Comparison of ENCODE assay signal across 9 mouse cellular contexts in genomic region chr3:134281527-134282370, GRCm38 (mm10). TPM values are rescaled to one million over a fixed set of nuclear protein-coding genes. Genes with fewer than 3 reads are reported as not detected.
A peak's percentile ranks its signal among the peaks of the same experiment; 100 is the strongest.
DNase-seq lines count a peak whose midpoint lies in the region; ATAC-seq and TF ChIP-seq lines count a peak whose summit lies in the region.
"Had no signal": no experiment of that assay in that cellular context is flagged by ENCODE, and none has a peak within 500 bp of the region (broad histone marks: within the 10 kb centered on the region; RNA-seq: fewer than 3 reads in every experiment).

No protein-coding gene starts in this region.

- no peaks in the 10 kb centered on the region for H3K36me3 ChIP-seq in heart, embryonic 11.5 days (ENCODE audit: control insufficient read depth, insufficient read depth, low read length)
- no peaks in the 10 kb centered on the region for H3K36me3 ChIP-seq in stomach, embryonic 14.5 days (ENCODE audit: control insufficient read depth, insufficient read depth, low read length)
- no peaks in the 10 kb centered on the region for H3K36me3 ChIP-seq in stomach, postnatal 0 days (ENCODE audit: control insufficient read depth, insufficient read depth, low read length)
- no peaks in the 10 kb centered on the region for H3K36me3 ChIP-seq in midbrain, embryonic 10.5 days
- no peaks in the 10 kb centered on the region for H3K36me3 ChIP-seq in liver, embryonic 11.5 days (ENCODE audit: control insufficient read depth, insufficient read depth, low read length)

- H3K27ac ChIP-seq in heart, embryonic 11.5 days (ENCODE audit: low read depth, low read length): no peak overlapping the region
- no peak overlapping the region for H3K27ac ChIP-seq in stomach, embryonic 14.5 days (ENCODE audit: low read length)
- H3K27ac ChIP-seq in stomach, postnatal 0 days (replicated peaks): no peak overlapping the region
- peak overlapping the region; percentile 81 for H3K27ac ChIP-seq in midbrain, embryonic 10.5 days (replicated peaks)
- H3K27ac ChIP-seq in liver, embryonic 11.5 days (ENCODE audit: low read depth, low read length): no peak overlapping the region
- H3K27ac ChIP-seq in gastrocnemius, adult 2 months: no peak overlapping the region

- H3K27me3 ChIP-seq in heart, embryonic 11.5 days (ENCODE audit: control insufficient read depth, insufficient read depth, low read length): no peaks in the 10 kb centered on the region
- H3K27me3 ChIP-seq in stomach, embryonic 14.5 days (ENCODE audit: control insufficient read depth, insufficient read depth, low read length): no peaks in the 10 kb centered on the region
- H3K27me3 ChIP-seq in stomach, postnatal 0 days (ENCODE audit: control insufficient read depth, insufficient read depth, low read length): no peaks in the 10 kb centered on the region
- no peaks in the 10 kb centered on the region for H3K27me3 ChIP-seq in midbrain, embryonic 10.5 days (ENCODE audit: low read depth, poor library complexity, severe bottlenecking)
- H3K27me3 ChIP-seq in liver, embryonic 11.5 days (replicated peaks; ENCODE audit: control insufficient read depth, insufficient read depth, low read length): no peaks in the 10 kb centered on the region

- intact Hi-C loops in heart, postnatal 10 days (cut with DNase I): no loop called here
- intact Hi-C loops in gastrocnemius, adult 2 months (cut with DNase I): no loop called here

- H3K4me1 ChIP-seq in heart, embryonic 11.5 days (ENCODE audit: control insufficient read depth, insufficient read depth, low read length): peaks cover 4% of the 10 kb centered on the region; the same call in 1 of the 2 replicates
- 0 out of 2 replicates have a peak, but pooled peaks cover 4% of the 10 kb centered on the region for H3K4me1 ChIP-seq in stomach, embryonic 14.5 days (ENCODE audit: control insufficient read depth, insufficient read depth, low read length)
- no peaks in the 10 kb centered on the region for H3K4me1 ChIP-seq in stomach, postnatal 0 days (replicated peaks; ENCODE audit: control insufficient read depth, insufficient read depth)
- peaks cover 25% of the 10 kb centered on the region for H3K4me1 ChIP-seq in midbrain, embryonic 10.5 days
- H3K4me1 ChIP-seq in liver, embryonic 11.5 days (replicated peaks; ENCODE audit: control insufficient read depth, insufficient read depth, low read length): no peaks in the 10 kb centered on the region

- 0 out of 2 replicates have a peak overlapping the region, but pooled peaks have one; percentile 0 for H3K9ac ChIP-seq in heart, embryonic 11.5 days (ENCODE audit: low read depth, low read length)
- H3K9ac ChIP-seq in stomach, embryonic 14.5 days (replicated peaks; ENCODE audit: low read depth, low read length): no peak overlapping the region
- H3K9ac ChIP-seq in stomach, postnatal 0 days (ENCODE audit: low read length): no peak overlapping the region
- no peak overlapping the region for H3K9ac ChIP-seq in liver, embryonic 11.5 days (ENCODE audit: low read depth, low read length)

- no peak for TF ChIP-seq EP300 in stomach, postnatal 0 days (optimal IDR thresholded peaks at IDR 0.05)

- DNase-seq in heart, postnatal 10 days: no peak
- no peak for DNase-seq in stomach, postnatal 0 days (ENCODE audit: low spot score)
- peak; percentile 24 for DNase-seq in midbrain, embryonic 10.5 days (ENCODE audit: low spot score)
- no peak for DNase-seq in liver, embryonic 11.5 days (ENCODE audit: low spot score)
- DNase-seq in gastrocnemius, postnatal 25 days: no peak
- no peak for DNase-seq in gastrocnemius, adult 2 months
- DNase-seq: thymus, adult 18-20 months had no signal

- peak overlapping the region; percentile 54 for H3K4me2 ChIP-seq in heart, embryonic 11.5 days
- H3K4me2 ChIP-seq in stomach, embryonic 14.5 days (replicated peaks; ENCODE audit: low read depth, low read length): peak overlapping the region; percentile 24
- H3K4me2 ChIP-seq in stomach, postnatal 0 days (replicated peaks; ENCODE audit: low read depth): no peak overlapping the region
- no peak overlapping the region for H3K4me2 ChIP-seq in liver, embryonic 11.5 days

- TF ChIP-seq CTCF in stomach, postnatal 0 days (IDR thresholded peaks at IDR 0.05; ENCODE audit: low read depth): no peak
- no peak for TF ChIP-seq CTCF in gastrocnemius, adult 2 months (IDR thresholded peaks at IDR 0.05)

- H3K9me3 ChIP-seq in heart, embryonic 11.5 days (replicated peaks; ENCODE audit: control insufficient read depth, low read length): no peaks in the 10 kb centered on the region
- H3K9me3 ChIP-seq in stomach, embryonic 14.5 days (ENCODE audit: control insufficient read depth, low read depth, low read length): no peaks in the 10 kb centered on the region
- no peaks in the 10 kb centered on the region for H3K9me3 ChIP-seq in stomach, postnatal 0 days (ENCODE audit: control insufficient read depth, low read length)
- no peaks in the 10 kb centered on the region for H3K9me3 ChIP-seq in midbrain, embryonic 10.5 days (replicated peaks)
- H3K9me3 ChIP-seq in liver, embryonic 11.5 days (ENCODE audit: control insufficient read depth, low read length): no peaks in the 10 kb centered on the region

- ATAC-seq in heart, embryonic 11.5 days (replicated peaks; ENCODE audit: insufficient number of reproducible peaks, low FRiP score, low TSS enrichment): no peak
- ATAC-seq in stomach, embryonic 14.5 days (ENCODE audit: insufficient number of reproducible peaks, insufficient read depth, low FRiP score, low read depth): no peak
- ATAC-seq in stomach, postnatal 0 days (ENCODE audit: low FRiP score, low TSS enrichment): no peak
- ATAC-seq in liver, embryonic 11.5 days (replicated peaks; ENCODE audit: low FRiP score): no peak

- 20% methylated on average over 14 of the region's 14 CpGs for WGBS in heart, embryonic 11.5 days (ENCODE audit: insufficient replicate concordance)
- WGBS in stomach, embryonic 14.5 days: 25% methylated on average over 14 of the region's 14 CpGs
- WGBS in stomach, postnatal 0 days: 30% methylated on average over 14 of the region's 14 CpGs
- 28% methylated on average over 14 of the region's 14 CpGs for WGBS in midbrain, embryonic 10.5 days
- WGBS in liver, embryonic 11.5 days: 29% methylated on average over 14 of the region's 14 CpGs

- H3K4me3 ChIP-seq in heart, embryonic 11.5 days (ENCODE audit: low read depth, low read length): peak overlapping the region; percentile 3
- H3K4me3 ChIP-seq in stomach, embryonic 14.5 days (ENCODE audit: low read depth, low read length): no peak overlapping the region
- H3K4me3 ChIP-seq in stomach, postnatal 0 days (ENCODE audit: low read depth, low read length): no peak overlapping the region
- peak overlapping the region; percentile 35 for H3K4me3 ChIP-seq in midbrain, embryonic 10.5 days
- H3K4me3 ChIP-seq in liver, embryonic 11.5 days (ENCODE audit: low read depth, low read length): no peak overlapping the region
- no peak overlapping the region for H3K4me3 ChIP-seq in gastrocnemius, adult 2 months

RNA-seq across cellular contexts. Expression of gene Cxxc4, which starts 45.5 kb away (rescaled TPM):
- 5.2 TPM in 2 replicates for polyA plus RNA-seq in heart, embryonic 11.5 days (2014; fragmentation: Nextera tagmentation; extraction: Ambion mirVana)
- 1 to 10 TPM; 2.3 to 2.7 TPM for total RNA-seq in heart, postnatal 10 days (2021)
- polyA plus RNA-seq in stomach, embryonic 14.5 days (2014; fragmentation: Nextera tagmentation; extraction: Ambion mirVana): 10.6 and 11.2 TPM in 2 replicates
- polyA plus RNA-seq in stomach, postnatal 0 days (2015; fragmentation: Nextera tagmentation; extraction: Ambion mirVana): 3.8 and 4.5 TPM in 2 replicates
- polyA plus RNA-seq in midbrain, embryonic 10.5 days (2016; fragmentation: Nextera tagmentation; extraction: Ambion mirVana): 18.2 and 23.4 TPM in 2 replicates
- polyA plus RNA-seq in liver, embryonic 11.5 days (2014; fragmentation: Nextera tagmentation; extraction: Ambion mirVana): 2.5 and 3.8 TPM in 2 replicates
- under 1 TPM; 0.35 to 0.49 TPM for total RNA-seq in gastrocnemius, postnatal 25 days (2021)
- total RNA-seq in gastrocnemius, adult 2 months (2021): 1 to 10 TPM in 1 of 2 experiments, under 1 TPM in 1; 0.36 to 1.2 TPM

Comparison
In these comparisons a context has a peak if more than half of its experiments do, and no peak if none do; other contexts are left out.
1. H3K4me2 ChIP-seq: peak in heart, embryonic 11.5 days (single experiment) and stomach, embryonic 14.5 days (single experiment); none in stomach, postnatal 0 days (single experiment) and liver, embryonic 11.5 days (single experiment).
2. H3K4me3 ChIP-seq: peak in heart, embryonic 11.5 days (single experiment) and midbrain, embryonic 10.5 days (single experiment); none in stomach, embryonic 14.5 days (single experiment), stomach, postnatal 0 days (single experiment), liver, embryonic 11.5 days (single experiment) and gastrocnemius, adult 2 months (single experiment).